Mouse (Mus musculus) neural tube, embryonic 10.5 days (tissue): ENCODE measurements at regions not wholly inside any gene's neighbourhood (a gene's known extent, or its start where the extent isn't known, plus 50 kb on each side); places are given as distances from the start of the nearest gene placed in this dataset.

Source experiments
- DNase-seq: peaks from one replicate; pipeline ENCODE4 v3.0.0-alpha.2; 2017; ENCODE audit warnings: low spot score; ENCODE audit errors: extremely low spot score

GRCm38 (mm10) chr13:82849037-82849436 lies 654.8 kb upstream of the Mef2c start:
- no peak for DNase-seq

- DNase-seq = no peak
Measured at GRCm38 (mm10) chr13:82869869-82870268, 634.0 kb upstream of the Mef2c start.

- DNase-seq = no peak
Measured at GRCm38 (mm10) chr13:82874091-82874490, 629.7 kb upstream of the Mef2c start.

GRCm38 (mm10) chr13:82883368-82883767 lies 620.5 kb upstream of the Mef2c start:
- no peak for DNase-seq

GRCm38 (mm10) chr13:82888755-82889154 lies 615.1 kb upstream of the Mef2c start:
- DNase-seq = no peak

GRCm38 (mm10) chr13:82892731-82893130 lies 611.1 kb upstream of the Mef2c start:
- DNase-seq = no peak

- DNase-seq = no peak
Measured at GRCm38 (mm10) chr13:82899686-82900085, 604.1 kb upstream of the Mef2c start.

GRCm38 (mm10) chr13:82902160-82902559 lies 601.7 kb upstream of the Mef2c start:
- DNase-seq = no peak

GRCm38 (mm10) chr13:82903637-82904036 lies 600.2 kb upstream of the Mef2c start:
- no peak for DNase-seq

GRCm38 (mm10) chr13:82907689-82908088 lies 596.1 kb upstream of the Mef2c start:
- no peak for DNase-seq

GRCm38 (mm10) chr13:82909151-82909550 lies 594.7 kb upstream of the Mef2c start:
- no peak for DNase-seq

- no peak for DNase-seq
Measured at GRCm38 (mm10) chr13:82912859-82913258, 591.0 kb upstream of the Mef2c start.

GRCm38 (mm10) chr13:82915194-82915593 lies 588.6 kb upstream of the Mef2c start:
- DNase-seq = no peak

GRCm38 (mm10) chr13:82930010-82930409 lies 573.8 kb upstream of the Mef2c start:
- DNase-seq = no peak

GRCm38 (mm10) chr13:82937856-82938255 lies 566.0 kb upstream of the Mef2c start:
- no peak for DNase-seq

GRCm38 (mm10) chr13:82942691-82943341 lies 561.0 kb upstream of the Mef2c start:
- no peak for DNase-seq

GRCm38 (mm10) chr13:82946931-82947330 lies 556.9 kb upstream of the Mef2c start:
- DNase-seq = no peak

GRCm38 (mm10) chr13:82949541-82949940 lies 554.3 kb upstream of the Mef2c start:
- no peak for DNase-seq

- DNase-seq = no peak
Measured at GRCm38 (mm10) chr13:82962333-82962732, 541.5 kb upstream of the Mef2c start.

GRCm38 (mm10) chr13:82971722-82972121 lies 532.1 kb upstream of the Mef2c start:
- DNase-seq = no peak

- no peak for DNase-seq
Measured at GRCm38 (mm10) chr13:82974210-82974811, 529.5 kb upstream of the Mef2c start.

GRCm38 (mm10) chr13:83001118-83001517 lies 502.7 kb upstream of the Mef2c start:
- DNase-seq = no peak

GRCm38 (mm10) chr13:83016686-83017085 lies 487.1 kb upstream of the Mef2c start:
- no peak for DNase-seq
